Mouse (Mus musculus): ENCODE results near the gene Gm45015. TPM values are rescaled to one million over a fixed set of nuclear protein-coding genes. Genes with fewer than 3 reads are reported as not detected.
"Not testable (repeated sequence)": the region's sequence is repeated elsewhere in the genome, so short reads cannot be mapped to it uniquely, and the experiment has no call there.

Gene Gm45015
- polyA plus RNA-seq, 1 experiment from 2014 or later, result not detected

DNA sequence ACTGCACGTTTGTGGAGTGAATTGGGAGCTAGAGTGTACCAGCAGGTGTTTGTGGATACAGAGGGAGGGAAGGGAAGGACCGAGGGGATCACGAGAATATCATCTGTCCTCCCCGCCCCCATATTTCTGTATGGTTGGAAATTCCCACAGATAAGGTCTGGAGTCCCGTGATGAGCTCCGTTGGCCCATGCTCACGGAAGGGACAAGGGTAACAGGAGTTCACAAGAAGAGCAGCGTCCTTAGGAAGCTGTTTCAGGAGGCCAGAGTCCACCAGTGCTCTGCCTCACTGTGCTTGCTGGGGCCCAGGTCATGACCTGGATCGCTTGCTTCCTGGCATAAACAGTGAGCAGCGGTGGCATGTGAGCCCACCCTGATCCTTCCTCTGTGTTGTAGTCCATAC, 40.9 kb downstream of the Gm45015 start:
- DNase-seq (ENCODE audit: low spot score); H3K4me1 ChIP-seq (ENCODE audit: control insufficient read depth, insufficient read depth, low read length); H3K4me2 ChIP-seq (ENCODE audit: low read depth, low read length); H3K27me3 ChIP-seq (ENCODE audit: control insufficient read depth, insufficient read depth, low read length); H3K9ac ChIP-seq (replicated peaks; ENCODE audit: low read length); H3K27ac ChIP-seq (replicated peaks; ENCODE audit: low read depth, low read length); ATAC-seq (replicated peaks; ENCODE audit: insufficient number of reproducible peaks, low FRiP score, low TSS enrichment, low read depth); H3K9me3 ChIP-seq (replicated peaks; ENCODE audit: control insufficient read depth, low read length); H3K4me3 ChIP-seq (ENCODE audit: low read depth, low read length); H3K36me3 ChIP-seq (replicated peaks; ENCODE audit: control insufficient read depth, insufficient read depth, low read depth, low read length): not testable (repeated sequence)
- 79% methylated on average over 6 of the region's 10 CpGs for WGBS

DNA sequence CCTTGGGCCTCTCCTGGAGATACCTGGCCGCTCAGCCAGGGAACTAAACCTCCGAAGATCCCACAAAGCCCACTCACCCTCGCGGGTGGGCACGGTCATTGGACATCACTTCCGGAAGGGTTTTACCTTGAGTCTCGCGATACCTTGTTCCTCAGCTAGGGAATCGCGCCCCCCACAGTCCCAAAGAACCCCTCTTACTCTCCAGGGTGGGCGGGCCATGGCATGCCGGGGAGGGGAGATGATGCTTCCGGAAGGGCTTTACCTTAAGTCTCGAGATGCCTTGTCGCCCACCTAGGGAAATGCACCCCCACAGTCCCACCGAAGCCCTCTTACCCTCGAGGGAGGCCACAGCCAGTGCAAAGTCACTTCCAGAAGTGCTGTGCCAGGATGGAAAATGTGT, 43.8 kb downstream of the Gm45015 start, which contains the start of the genes Xlr5a and Xlr5c:
Gene Xlr5a (minus strand): TSS at position 101 of the 400 bp plus-strand sequence.
Gene Xlr5c (minus strand): TSS at position 101 of the 400 bp plus-strand sequence.
- not testable (repeated sequence) for H3K9ac ChIP-seq (replicated peaks; ENCODE audit: low read length); H3K36me3 ChIP-seq (replicated peaks; ENCODE audit: control insufficient read depth, insufficient read depth, low read depth, low read length); H3K4me1 ChIP-seq (ENCODE audit: control insufficient read depth, insufficient read depth, low read length); ATAC-seq (replicated peaks; ENCODE audit: insufficient number of reproducible peaks, low FRiP score, low TSS enrichment, low read depth); DNase-seq (ENCODE audit: low spot score); H3K4me3 ChIP-seq (ENCODE audit: low read depth, low read length); H3K27ac ChIP-seq (replicated peaks; ENCODE audit: low read depth, low read length); H3K4me2 ChIP-seq (ENCODE audit: low read depth, low read length); H3K27me3 ChIP-seq (ENCODE audit: control insufficient read depth, insufficient read depth, low read length); H3K9me3 ChIP-seq (replicated peaks; ENCODE audit: control insufficient read depth, low read length)
- WGBS, result 93% methylated on average over 12 of the region's 17 CpGs

Other genes starting within 250 kb of the Gm45015 start
- 3.5 and 5.0 TPM in 2 replicates for gene Xlr3a, start 239.7 kb downstream of the Gm45015 start, polyA plus RNA-seq (2014; fragmentation: Nextera tagmentation; extraction: Ambion mirVana)
- not detected in 2 replicates for gene Gm14685, start 219.8 kb downstream of the Gm45015 start, polyA plus RNA-seq (2014; fragmentation: Nextera tagmentation; extraction: Ambion mirVana)
- not detected in 2 replicates for gene Xlr5b, start 188.0 kb downstream of the Gm45015 start, polyA plus RNA-seq (2014; fragmentation: Nextera tagmentation; extraction: Ambion mirVana)
- not detected in 2 replicates for gene DXBay18, start 187.4 kb downstream of the Gm45015 start, polyA plus RNA-seq (2014; fragmentation: Nextera tagmentation; extraction: Ambion mirVana)
- not detected in 2 replicates for gene Spin2d, start 159.9 kb downstream of the Gm45015 start, polyA plus RNA-seq (2014; fragmentation: Nextera tagmentation; extraction: Ambion mirVana)
- 13.0 and 13.8 TPM in 2 replicates for gene Xlr3b, start 144.6 kb downstream of the Gm45015 start, polyA plus RNA-seq (2014; fragmentation: Nextera tagmentation; extraction: Ambion mirVana)
- 1.1 TPM in 1 of 2 replicates, not detected in the other for gene Xlr4b, start 122.5 kb downstream of the Gm45015 start, polyA plus RNA-seq (2014; fragmentation: Nextera tagmentation; extraction: Ambion mirVana)
- gene F8a, start 108.5 kb downstream of the Gm45015 start, polyA plus RNA-seq (2014; fragmentation: Nextera tagmentation; extraction: Ambion mirVana), result 8.6 and 9.4 TPM in 2 replicates
- not detected in 2 replicates for gene Xlr4c, start 93.7 kb downstream of the Gm45015 start, polyA plus RNA-seq (2014; fragmentation: Nextera tagmentation; extraction: Ambion mirVana)
- gene Xlr3c, start 71.5 kb downstream of the Gm45015 start, polyA plus RNA-seq (2014; fragmentation: Nextera tagmentation; extraction: Ambion mirVana), result 0.55 TPM in 1 of 2 replicates, not detected in the other
- gene Xlr5a, start 43.9 kb downstream of the Gm45015 start, polyA plus RNA-seq (2014; fragmentation: Nextera tagmentation; extraction: Ambion mirVana), result not detected in 2 replicates
- not detected in 2 replicates for gene Xlr5c, start 43.9 kb downstream of the Gm45015 start, polyA plus RNA-seq (2014; fragmentation: Nextera tagmentation; extraction: Ambion mirVana)
- 20.2 and 20.3 TPM in 2 replicates for gene Zfp275, start 5.8 kb upstream of the Gm45015 start, polyA plus RNA-seq (2014; fragmentation: Nextera tagmentation; extraction: Ambion mirVana)
- gene Gm18336, start 61.9 kb upstream of the Gm45015 start, polyA plus RNA-seq (2014; fragmentation: Nextera tagmentation; extraction: Ambion mirVana), result not detected in 2 replicates
- gene Zfp92, start 74.3 kb upstream of the Gm45015 start, polyA plus RNA-seq (2014; fragmentation: Nextera tagmentation; extraction: Ambion mirVana), result 0.07 and 0.25 TPM in 2 replicates
- gene Trex2, start 98.5 kb upstream of the Gm45015 start, polyA plus RNA-seq (2014; fragmentation: Nextera tagmentation; extraction: Ambion mirVana), result not detected in 2 replicates
- gene Haus7, start 122.2 kb upstream of the Gm45015 start, polyA plus RNA-seq (2014; fragmentation: Nextera tagmentation; extraction: Ambion mirVana), result 85.3 and 91.4 TPM in 2 replicates
- gene Bgn, start 146.8 kb upstream of the Gm45015 start, polyA plus RNA-seq (2014; fragmentation: Nextera tagmentation; extraction: Ambion mirVana), result 32.0 and 36.4 TPM in 2 replicates
- gene Atp2b3, start 166.2 kb upstream of the Gm45015 start, polyA plus RNA-seq (2014; fragmentation: Nextera tagmentation; extraction: Ambion mirVana), result 0.38 and 0.48 TPM in 2 replicates